Mouse (Mus musculus): Measurements from ENCODE around the gene Clec10a. TPM values are rescaled to one million over a fixed set of nuclear protein-coding genes. Genes with fewer than 3 reads are reported as not detected.

Gene Clec10a
- polyA plus RNA-seq, 1 experiment from 2014 or later: 0.39 TPM

DNA sequence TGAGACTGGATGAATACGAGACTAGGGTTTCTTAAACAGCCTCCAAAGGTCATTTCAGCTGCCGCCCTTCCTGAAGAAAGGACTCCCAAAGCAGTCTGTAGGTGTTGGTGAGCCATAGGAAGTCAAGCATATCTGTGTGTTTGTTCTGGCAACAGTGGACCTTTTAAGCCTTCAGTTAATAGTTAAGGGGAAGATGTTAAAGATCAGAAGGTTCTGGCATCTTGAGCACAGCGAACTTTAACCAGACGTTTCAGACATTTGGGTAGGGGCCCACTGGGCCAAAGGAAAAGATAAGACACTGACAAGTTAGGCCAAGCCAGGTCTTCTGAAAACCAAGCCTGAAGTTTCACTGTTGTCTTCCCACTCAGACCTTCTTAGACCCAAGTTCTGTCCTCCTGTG is 62.0 kb downstream of the Clec10a start:
- no peak overlapping the region for H3K4me2 ChIP-seq
- H3K4me3 ChIP-seq (replicated peaks): no peak overlapping the region
- WGBS (ENCODE audit: insufficient replicate concordance): 63% methylated on average over 4 of the region's 4 CpGs
- H3K4me1 ChIP-seq (replicated peaks): peaks cover 67% of the 10 kb centered on the region
- no peak overlapping the region for H3K9ac ChIP-seq
- H3K36me3 ChIP-seq (replicated peaks): no peaks in the 10 kb centered on the region
- peaks cover 41% of the 10 kb centered on the region for H3K27me3 ChIP-seq
- ATAC-seq (ENCODE audit: insufficient read depth): no peak
- H3K9me3 ChIP-seq (replicated peaks): no peaks in the 10 kb centered on the region
- no peak overlapping the region for H3K27ac ChIP-seq (replicated peaks)

DNA sequence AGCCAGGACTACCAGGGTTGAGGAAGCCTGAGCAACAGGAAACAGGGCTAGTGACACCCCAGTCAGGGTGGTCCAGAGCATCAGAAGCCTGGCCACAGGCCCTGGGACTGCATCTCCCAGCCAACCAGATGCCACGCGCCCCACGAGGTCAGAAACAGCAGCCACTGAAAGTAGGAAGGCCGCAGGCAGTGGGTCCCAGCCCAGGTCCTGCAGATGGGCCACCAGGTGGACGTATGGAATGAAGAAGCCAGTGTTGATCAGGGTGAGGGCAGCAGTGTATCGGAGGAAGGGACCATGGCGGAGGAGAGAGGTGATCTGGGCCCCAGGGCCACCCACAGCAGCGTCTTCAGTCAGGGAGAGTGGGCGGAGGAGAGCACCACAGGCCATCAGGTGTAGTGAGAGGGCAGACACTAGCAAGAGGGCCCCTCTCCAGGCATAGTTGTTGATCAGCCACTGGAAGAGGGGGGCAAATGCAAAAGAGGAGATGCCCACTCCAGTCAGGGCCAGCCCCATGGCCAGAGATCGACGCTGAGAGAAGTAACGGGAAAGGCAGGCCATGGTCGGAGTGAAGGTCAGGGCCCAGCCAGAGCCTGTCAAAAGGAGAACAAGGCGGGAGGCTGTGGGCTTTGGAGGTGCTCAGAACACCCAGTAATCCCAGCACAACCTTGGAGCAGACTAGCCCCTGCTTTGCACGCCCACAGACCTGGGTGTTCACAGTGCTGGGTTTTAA is 62.9 kb downstream of the Clec10a start:
- Histone ChIP-seq H3K27me3 (peaks cover 33% of the 10 kb centered on the region), H3K36me3 (replicated peaks) (no peaks in the 10 kb centered on the region), H3K9ac (no peak overlapping the region), H3K27ac (replicated peaks) (no peak overlapping the region), H3K4me1 (replicated peaks) (peaks cover 71% of the 10 kb centered on the region), H3K4me3 (replicated peaks) (peak overlapping the region; percentile 68), H3K9me3 (replicated peaks) (no peaks in the 10 kb centered on the region), H3K4me2 (peak overlapping the region; percentile 95)
- no peak for ATAC-seq (ENCODE audit: insufficient read depth)
- WGBS (ENCODE audit: insufficient replicate concordance): 79% methylated on average over 15 of the region's 15 CpGs

- Histone ChIP-seq H3K9ac (peak overlapping the region; percentile 80), H3K27me3 (peaks cover 24% of the 10 kb centered on the region), H3K27ac (replicated peaks) (peak overlapping the region; percentile 98), H3K4me2 (peak overlapping the region; percentile 95), H3K36me3 (replicated peaks) (no peaks in the 10 kb centered on the region), H3K4me3 (replicated peaks) (peak overlapping the region; percentile 68), H3K4me1 (replicated peaks) (peaks cover 71% of the 10 kb centered on the region), H3K9me3 (replicated peaks) (no peaks in the 10 kb centered on the region)
- ATAC-seq (ENCODE audit: insufficient read depth): no peak
- WGBS (ENCODE audit: insufficient replicate concordance): 59% methylated on average over 7 of the region's 7 CpGs
Measured at GRCm38 (mm10) chr11:70219873-70220272, 63.9 kb downstream of the Clec10a start.

DNA sequence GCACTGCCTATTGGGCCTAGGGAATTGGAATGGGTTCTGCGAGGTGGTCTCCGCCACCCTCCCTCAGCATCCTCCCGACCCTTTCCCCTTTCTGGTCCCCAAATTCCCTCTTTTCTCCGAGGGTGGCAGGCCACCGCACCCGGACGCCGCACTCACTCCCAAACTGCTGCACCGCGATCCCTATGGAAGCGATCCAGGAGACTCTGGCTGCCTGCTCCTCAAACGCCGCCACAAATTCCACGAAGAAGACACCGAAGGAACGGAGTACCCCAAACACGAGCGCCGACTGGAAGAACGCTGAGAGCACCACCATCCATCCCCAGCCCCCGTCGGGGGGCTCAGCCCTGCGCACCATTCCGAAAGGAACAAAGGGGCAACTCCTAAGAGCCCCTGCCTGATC is 64.3 kb downstream of the Clec10a start:
- 3% methylated on average over 24 of the region's 24 CpGs for WGBS (ENCODE audit: insufficient replicate concordance)
- Histone ChIP-seq H3K9me3 (replicated peaks) (no peaks in the 10 kb centered on the region), H3K4me3 (replicated peaks) (peak overlapping the region; percentile 68), H3K27ac (replicated peaks) (peak overlapping the region; percentile 98), H3K4me1 (replicated peaks) (peaks cover 72% of the 10 kb centered on the region), H3K4me2 (peak overlapping the region; percentile 95), H3K36me3 (replicated peaks) (no peaks in the 10 kb centered on the region), H3K9ac (peak overlapping the region; percentile 80), H3K27me3 (peaks cover 23% of the 10 kb centered on the region)
- ATAC-seq (ENCODE audit: insufficient read depth): no peak

Other genes with a start within 250 kb of the Clec10a start
- 90.6 and 98.4 TPM in 2 replicates for gene Gps2, start 242.3 kb upstream of the Clec10a start, polyA plus RNA-seq (2015; fragmentation: Nextera tagmentation; extraction: Ambion mirVana)
- 1,245 and 1,257 TPM in 2 replicates for gene Eif5a, start 234.2 kb upstream of the Clec10a start, polyA plus RNA-seq (2015; fragmentation: Nextera tagmentation; extraction: Ambion mirVana)
- gene Ybx2, start 220.4 kb upstream of the Clec10a start, polyA plus RNA-seq (2015; fragmentation: Nextera tagmentation; extraction: Ambion mirVana): not detected in 2 replicates
- gene Slc2a4, start 208.0 kb upstream of the Clec10a start, polyA plus RNA-seq (2015; fragmentation: Nextera tagmentation; extraction: Ambion mirVana): 19.9 and 22.1 TPM in 2 replicates
- 4.5 and 6.6 TPM in 2 replicates for gene Cldn7, start 191.4 kb upstream of the Clec10a start, polyA plus RNA-seq (2015; fragmentation: Nextera tagmentation; extraction: Ambion mirVana)
- 8.9 and 11.9 TPM in 2 replicates for gene Ctdnep1, start 175.0 kb upstream of the Clec10a start, polyA plus RNA-seq (2015; fragmentation: Nextera tagmentation; extraction: Ambion mirVana)
- gene Elp5, start 173.7 kb upstream of the Clec10a start, polyA plus RNA-seq (2015; fragmentation: Nextera tagmentation; extraction: Ambion mirVana): 58.1 and 60.5 TPM in 2 replicates
- gene Gabarap, start 165.1 kb upstream of the Clec10a start, polyA plus RNA-seq (2015; fragmentation: Nextera tagmentation; extraction: Ambion mirVana): 252 and 262 TPM in 2 replicates
- gene Phf23, start 160.4 kb upstream of the Clec10a start, polyA plus RNA-seq (2015; fragmentation: Nextera tagmentation; extraction: Ambion mirVana): 23.1 and 24.0 TPM in 2 replicates
- 5.3 and 5.5 TPM in 2 replicates for gene Dvl2, start 155.6 kb upstream of the Clec10a start, polyA plus RNA-seq (2015; fragmentation: Nextera tagmentation; extraction: Ambion mirVana)
- gene Acadvl, start 140.8 kb upstream of the Clec10a start, polyA plus RNA-seq (2015; fragmentation: Nextera tagmentation; extraction: Ambion mirVana): 111 and 124 TPM in 2 replicates
- gene Dlg4, start 139.3 kb upstream of the Clec10a start, polyA plus RNA-seq (2015; fragmentation: Nextera tagmentation; extraction: Ambion mirVana): 0.63 and 0.93 TPM in 2 replicates
- 6.8 and 7.3 TPM in 2 replicates for gene Asgr1, start 102.1 kb upstream of the Clec10a start, polyA plus RNA-seq (2015; fragmentation: Nextera tagmentation; extraction: Ambion mirVana)
- 10.7 and 13.0 TPM in 2 replicates for gene Asgr2, start 63.6 kb upstream of the Clec10a start, polyA plus RNA-seq (2015; fragmentation: Nextera tagmentation; extraction: Ambion mirVana)
- 2.6 and 2.9 TPM in 2 replicates for gene Mgl2, start 25.9 kb upstream of the Clec10a start, polyA plus RNA-seq (2015; fragmentation: Nextera tagmentation; extraction: Ambion mirVana)
- gene Slc16a11, start 56.6 kb downstream of the Clec10a start, polyA plus RNA-seq (2015; fragmentation: Nextera tagmentation; extraction: Ambion mirVana): 1.6 and 1.7 TPM in 2 replicates
- 3.5 and 4.4 TPM in 2 replicates for gene Slc16a13, start 64.9 kb downstream of the Clec10a start, polyA plus RNA-seq (2015; fragmentation: Nextera tagmentation; extraction: Ambion mirVana)
- 2.1 and 2.2 TPM in 2 replicates for gene Bcl6b, start 73.6 kb downstream of the Clec10a start, polyA plus RNA-seq (2015; fragmentation: Nextera tagmentation; extraction: Ambion mirVana)
- gene 0610010K14Rik, start 81.7 kb downstream of the Clec10a start, polyA plus RNA-seq (2015; fragmentation: Nextera tagmentation; extraction: Ambion mirVana): 57.1 and 62.2 TPM in 2 replicates
- 5.2 and 5.3 TPM in 2 replicates for gene Gm21988, start 83.6 kb downstream of the Clec10a start, polyA plus RNA-seq (2015; fragmentation: Nextera tagmentation; extraction: Ambion mirVana)
- 146 and 150 TPM in 2 replicates for gene Rnasek, start 83.6 kb downstream of the Clec10a start, polyA plus RNA-seq (2015; fragmentation: Nextera tagmentation; extraction: Ambion mirVana)
- 13.8 and 14.5 TPM in 2 replicates for gene Alox12, start 99.2 kb downstream of the Clec10a start, polyA plus RNA-seq (2015; fragmentation: Nextera tagmentation; extraction: Ambion mirVana)
- 0.16 TPM in 1 of 2 replicates, not detected in the other for gene Alox12e, start 166.4 kb downstream of the Clec10a start, polyA plus RNA-seq (2015; fragmentation: Nextera tagmentation; extraction: Ambion mirVana)
- gene Alox15, start 195.8 kb downstream of the Clec10a start, polyA plus RNA-seq (2015; fragmentation: Nextera tagmentation; extraction: Ambion mirVana): 1.3 and 1.6 TPM in 2 replicates

Data from liver, embryonic 15.5 days (tissue).